Mouse (Mus musculus): ENCODE measurements at regions not wholly inside any gene's neighbourhood (a gene's known extent, or its start where the extent isn't known, plus 50 kb on each side); places are given as distances from the start of the nearest gene placed in this dataset.

GRCm38 (mm10) chr6:31212694-31213093, 185.8 kb upstream of the Mkln1 start:
- H3K4me3 ChIP-seq (ENCODE audit: low read length), result no peak overlapping the region
- H3K27ac ChIP-seq (ENCODE audit: low read length), result no peak overlapping the region
- H3K27me3 ChIP-seq (ENCODE audit: insufficient read depth, low read length), result peaks cover 40% of the 10 kb centered on the region
- WGBS, result 72% methylated on average over 13 of the region's 13 CpGs
- H3K36me3 ChIP-seq (ENCODE audit: insufficient read depth, low read length), result no peaks in the 10 kb centered on the region
- peaks cover 9% of the 10 kb centered on the region for H3K4me1 ChIP-seq (ENCODE audit: insufficient read depth, low read length)
- no peak overlapping the region for H3K9ac ChIP-seq (replicated peaks; ENCODE audit: low read length)
- no peak for ATAC-seq (ENCODE audit: low FRiP score, low TSS enrichment)
- no peak overlapping the region for H3K4me2 ChIP-seq (replicated peaks; ENCODE audit: low read depth, low read length)
- H3K9me3 ChIP-seq (ENCODE audit: low read length), result no peaks in the 10 kb centered on the region

DNA sequence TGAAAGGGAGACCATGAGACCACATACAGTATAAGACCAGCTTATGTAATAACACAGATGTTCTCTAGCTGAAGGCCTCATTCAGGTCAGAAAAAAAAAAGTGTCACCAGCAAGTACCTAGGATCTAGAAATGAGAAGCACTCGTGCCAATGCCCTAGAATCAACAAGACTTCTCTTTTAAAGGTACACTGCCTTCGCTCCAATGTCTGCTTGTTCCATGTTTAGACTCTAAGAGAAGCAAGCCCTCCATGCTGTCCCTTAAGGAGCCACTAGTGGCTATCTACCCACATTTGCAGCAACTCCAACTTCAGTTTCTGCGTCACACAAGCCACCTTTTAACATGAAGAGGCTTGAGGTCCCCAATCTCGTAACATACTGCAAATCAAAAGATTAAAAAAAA, 185.4 kb upstream of the Mkln1 start:
- Histone ChIP-seq H3K9ac (replicated peaks; ENCODE audit: low read length) (no peak overlapping the region), H3K27me3 (ENCODE audit: insufficient read depth, low read length) (peaks cover 45% of the 10 kb centered on the region), H3K27ac (ENCODE audit: low read length) (no peak overlapping the region), H3K36me3 (ENCODE audit: insufficient read depth, low read length) (no peaks in the 10 kb centered on the region), H3K9me3 (ENCODE audit: low read length) (no peaks in the 10 kb centered on the region), H3K4me1 (ENCODE audit: insufficient read depth, low read length) (peaks cover 14% of the 10 kb centered on the region), H3K4me2 (replicated peaks; ENCODE audit: low read depth, low read length) (no peak overlapping the region), H3K4me3 (ENCODE audit: low read length) (no peak overlapping the region)
- 77% methylated on average over 4 of the region's 4 CpGs for whole genome bisulfite sequencing
- ATAC-seq (ENCODE audit: low FRiP score, low TSS enrichment), result no peak

GRCm38 (mm10) chr6:31215661-31216060, 182.9 kb upstream of the Mkln1 start:
- Histone ChIP-seq H3K27me3 (ENCODE audit: insufficient read depth, low read length) (peaks cover 70% of the 10 kb centered on the region), H3K27ac (ENCODE audit: low read length) (no peak overlapping the region), H3K4me1 (ENCODE audit: insufficient read depth, low read length) (peaks cover 24% of the 10 kb centered on the region), H3K9ac (replicated peaks; ENCODE audit: low read length) (no peak overlapping the region), H3K4me3 (ENCODE audit: low read length) (peak overlapping the region; percentile 65), H3K4me2 (replicated peaks; ENCODE audit: low read depth, low read length) (peak overlapping the region; percentile 99), H3K36me3 (ENCODE audit: insufficient read depth, low read length) (no peaks in the 10 kb centered on the region), H3K9me3 (ENCODE audit: low read length) (no peaks in the 10 kb centered on the region)
- no peak for ATAC-seq (ENCODE audit: low FRiP score, low TSS enrichment)
- 68% methylated on average over 8 of the region's 8 CpGs for WGBS

- under 1% methylated on average over 85 of the region's 100 CpGs for WGBS
- peak overlapping the region; percentile 57 for H3K9ac ChIP-seq (replicated peaks; ENCODE audit: low read length)
- H3K4me2 ChIP-seq (replicated peaks; ENCODE audit: low read depth, low read length), result peak overlapping the region; percentile 99
- peaks cover 77% of the 10 kb centered on the region for H3K27me3 ChIP-seq (ENCODE audit: insufficient read depth, low read length)
- no peak overlapping the region for H3K27ac ChIP-seq (ENCODE audit: low read length)
- H3K9me3 ChIP-seq (ENCODE audit: low read length), result no peaks in the 10 kb centered on the region
- H3K4me1 ChIP-seq (ENCODE audit: insufficient read depth, low read length), result peaks cover 24% of the 10 kb centered on the region
- peak; percentile 57; the same call in 1 of the 2 replicates for ATAC-seq (ENCODE audit: low FRiP score, low TSS enrichment)
- no peaks in the 10 kb centered on the region for H3K36me3 ChIP-seq (ENCODE audit: insufficient read depth, low read length)
- peak overlapping the region; percentile 65 for H3K4me3 ChIP-seq (ENCODE audit: low read length)
Measured at GRCm38 (mm10) chr6:31216206-31217059, 182.1 kb upstream of the Mkln1 start.

GRCm38 (mm10) chr6:31217060-31217541, 181.4 kb upstream of the Mkln1 start:
- WGBS, result 0% methylated on average over 20 of the region's 20 CpGs
- Histone ChIP-seq H3K36me3 (ENCODE audit: insufficient read depth, low read length) (no peaks in the 10 kb centered on the region), H3K9ac (replicated peaks; ENCODE audit: low read length) (peak overlapping the region; percentile 10; the same call in 1 of the 2 replicates), H3K9me3 (ENCODE audit: low read length) (no peaks in the 10 kb centered on the region), H3K27ac (ENCODE audit: low read length) (no peak overlapping the region), H3K4me3 (ENCODE audit: low read length) (peak overlapping the region; percentile 65), H3K4me2 (replicated peaks; ENCODE audit: low read depth, low read length) (peak overlapping the region; percentile 99), H3K27me3 (ENCODE audit: insufficient read depth, low read length) (peaks cover 84% of the 10 kb centered on the region), H3K4me1 (ENCODE audit: insufficient read depth, low read length) (peaks cover 24% of the 10 kb centered on the region)
- ATAC-seq (ENCODE audit: low FRiP score, low TSS enrichment), result peak; percentile 8; the same call in 1 of the 2 replicates

DNA sequence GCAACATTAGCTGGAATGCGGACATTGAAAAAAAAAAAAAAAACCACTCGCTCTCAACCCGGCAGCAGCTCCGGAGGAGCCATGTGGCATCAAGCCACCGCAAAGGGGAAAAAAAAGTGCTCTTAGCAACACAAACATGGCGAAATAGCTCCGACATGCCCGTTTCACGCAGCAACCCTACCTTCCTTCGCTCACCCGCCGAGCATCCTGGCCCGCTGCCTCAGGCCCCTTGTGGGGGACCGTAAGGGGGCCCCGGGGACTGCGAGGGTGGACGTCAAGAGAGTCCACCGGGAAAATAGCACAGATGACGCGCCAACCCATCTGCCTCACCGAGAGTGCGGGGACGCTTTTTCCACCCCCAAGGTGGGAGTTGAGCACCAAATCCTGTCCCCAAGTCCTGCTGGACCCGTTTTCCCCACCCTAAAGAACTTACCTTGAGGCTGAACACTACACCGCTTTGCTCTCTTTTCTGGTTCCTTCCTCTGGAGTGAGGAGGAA, 180.8 kb upstream of the Mkln1 start:
- H3K36me3 ChIP-seq (ENCODE audit: insufficient read depth, low read length), result no peaks in the 10 kb centered on the region
- 1% methylated on average over 25 of the region's 25 CpGs for whole genome bisulfite sequencing
- H3K4me2 ChIP-seq (replicated peaks; ENCODE audit: low read depth, low read length), result peak overlapping the region; percentile 99
- H3K9ac ChIP-seq (replicated peaks; ENCODE audit: low read length), result peak overlapping the region; percentile 47
- peak overlapping the region; percentile 65 for H3K4me3 ChIP-seq (ENCODE audit: low read length)
- ATAC-seq (ENCODE audit: low FRiP score, low TSS enrichment), result no peak
- peaks cover 87% of the 10 kb centered on the region for H3K27me3 ChIP-seq (ENCODE audit: insufficient read depth, low read length)
- H3K4me1 ChIP-seq (ENCODE audit: insufficient read depth, low read length), result peaks cover 24% of the 10 kb centered on the region
- no peak overlapping the region for H3K27ac ChIP-seq (ENCODE audit: low read length)
- no peaks in the 10 kb centered on the region for H3K9me3 ChIP-seq (ENCODE audit: low read length)

- ATAC-seq (ENCODE audit: low FRiP score, low TSS enrichment), result no peak
- peaks cover 24% of the 10 kb centered on the region for H3K4me1 ChIP-seq (ENCODE audit: insufficient read depth, low read length)
- peak overlapping the region; percentile 52 for H3K9ac ChIP-seq (replicated peaks; ENCODE audit: low read length)
- H3K27me3 ChIP-seq (ENCODE audit: insufficient read depth, low read length), result peaks cover 87% of the 10 kb centered on the region
- H3K4me2 ChIP-seq (replicated peaks; ENCODE audit: low read depth, low read length), result peak overlapping the region; percentile 99
- under 1% methylated on average over 40 of the region's 40 CpGs for WGBS
- H3K4me3 ChIP-seq (ENCODE audit: low read length), result peak overlapping the region; percentile 65
- no peak overlapping the region for H3K27ac ChIP-seq (ENCODE audit: low read length)
- no peaks in the 10 kb centered on the region for H3K9me3 ChIP-seq (ENCODE audit: low read length)
- H3K36me3 ChIP-seq (ENCODE audit: insufficient read depth, low read length), result no peaks in the 10 kb centered on the region
Measured at GRCm38 (mm10) chr6:31218139-31218750, 180.3 kb upstream of the Mkln1 start.

DNA sequence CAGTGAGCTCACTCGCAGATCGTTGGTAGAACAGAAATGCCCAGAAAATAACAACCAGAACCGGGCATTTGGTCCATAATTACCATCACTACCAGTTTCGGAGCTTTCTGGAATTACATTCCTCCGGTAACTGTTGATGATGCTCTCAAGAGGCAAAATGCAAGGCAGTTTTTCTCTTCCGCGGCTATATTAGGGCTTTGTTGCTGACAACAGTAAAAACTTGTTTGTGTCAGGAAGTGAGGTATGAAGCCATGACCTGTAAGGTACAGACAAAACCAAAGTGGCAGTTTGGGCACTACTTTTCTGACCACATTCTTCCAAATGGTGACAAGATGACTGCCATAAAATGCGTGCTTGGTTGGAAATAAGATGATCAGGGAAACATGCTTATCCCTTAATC, 179.7 kb upstream of the Mkln1 start:
- Histone ChIP-seq H3K27ac (ENCODE audit: low read length) (no peak overlapping the region), H3K4me1 (ENCODE audit: insufficient read depth, low read length) (peaks cover 24% of the 10 kb centered on the region), H3K36me3 (ENCODE audit: insufficient read depth, low read length) (no peaks in the 10 kb centered on the region), H3K9ac (replicated peaks; ENCODE audit: low read length) (no peak overlapping the region), H3K27me3 (ENCODE audit: insufficient read depth, low read length) (peaks cover 85% of the 10 kb centered on the region), H3K4me2 (replicated peaks; ENCODE audit: low read depth, low read length) (peak overlapping the region; percentile 99), H3K4me3 (ENCODE audit: low read length) (peak overlapping the region; percentile 65), H3K9me3 (ENCODE audit: low read length) (no peaks in the 10 kb centered on the region)
- ATAC-seq (ENCODE audit: low FRiP score, low TSS enrichment), result no peak
- WGBS, result 31% methylated on average over 8 of the region's 8 CpGs

- Histone ChIP-seq H3K36me3 (ENCODE audit: insufficient read depth, low read length) (no peaks in the 10 kb centered on the region), H3K9me3 (ENCODE audit: low read length) (no peaks in the 10 kb centered on the region), H3K27ac (ENCODE audit: low read length) (no peak overlapping the region), H3K4me1 (ENCODE audit: insufficient read depth, low read length) (peaks cover 24% of the 10 kb centered on the region), H3K4me2 (replicated peaks; ENCODE audit: low read depth, low read length) (peak overlapping the region; percentile 54), H3K27me3 (ENCODE audit: insufficient read depth, low read length) (peaks cover 76% of the 10 kb centered on the region), H3K4me3 (ENCODE audit: low read length) (peak overlapping the region; percentile 33), H3K9ac (replicated peaks; ENCODE audit: low read length) (no peak overlapping the region)
- no peak for ATAC-seq (ENCODE audit: low FRiP score, low TSS enrichment)
- WGBS, result 26% methylated on average over 3 of the region's 3 CpGs
Measured at GRCm38 (mm10) chr6:31219736-31220135, 178.8 kb upstream of the Mkln1 start.
